Mouse (Mus musculus) G1E-ER4 (cell line): ENCODE measurements at regions not wholly inside any gene's neighbourhood (a gene's known extent, or its start where the extent isn't known, plus 50 kb on each side); places are given as distances from the start of the nearest gene placed in this dataset.
A peak's percentile ranks its signal among the peaks of the same experiment; 100 is the strongest.

ENCODE experiments used
- GATA1 ChIP-seq: IDR thresholded peaks from one replicate; pipeline ENCODE4 v1.8.0; 2012; ENCODE audit warnings: low read length, inconsistent platforms

- peak; percentile 99 for TF ChIP-seq GATA1
Measured at GRCm38 (mm10) chr10:21512486-21512885, 80.5 kb upstream of the 1700020N01Rik start.

- TF ChIP-seq GATA1 = no peak
Measured at GRCm38 (mm10) chr10:21517721-21518120, 75.2 kb upstream of the 1700020N01Rik start.

- no peak for TF ChIP-seq GATA1
Measured at GRCm38 (mm10) chr10:21520854-21521253, 72.1 kb upstream of the 1700020N01Rik start.

- TF ChIP-seq GATA1 = peak; percentile 75
Measured at GRCm38 (mm10) chr10:21525555-21525954, 67.4 kb upstream of the 1700020N01Rik start.

- no peak for TF ChIP-seq GATA1
Measured at GRCm38 (mm10) chr10:21528396-21528795, 64.5 kb upstream of the 1700020N01Rik start.

GRCm38 (mm10) chr10:21529098-21529749, 63.7 kb upstream of the 1700020N01Rik start:
- TF ChIP-seq GATA1 = no peak

GRCm38 (mm10) chr10:21532142-21532541, 60.8 kb upstream of the 1700020N01Rik start:
- no peak for TF ChIP-seq GATA1

GRCm38 (mm10) chr10:21535631-21536030, 57.3 kb upstream of the 1700020N01Rik start:
- no peak for TF ChIP-seq GATA1

- TF ChIP-seq GATA1 = no peak
Measured at GRCm38 (mm10) chr10:21538481-21538880, 54.5 kb upstream of the 1700020N01Rik start.
